Mouse (Mus musculus): Measurements from ENCODE around the gene Vmn2r28.
"Not testable (repeated sequence)": the region's sequence is repeated elsewhere in the genome, so short reads cannot be mapped to it uniquely, and the experiment has no call there.

The Vmn2r28 gene

DNA sequence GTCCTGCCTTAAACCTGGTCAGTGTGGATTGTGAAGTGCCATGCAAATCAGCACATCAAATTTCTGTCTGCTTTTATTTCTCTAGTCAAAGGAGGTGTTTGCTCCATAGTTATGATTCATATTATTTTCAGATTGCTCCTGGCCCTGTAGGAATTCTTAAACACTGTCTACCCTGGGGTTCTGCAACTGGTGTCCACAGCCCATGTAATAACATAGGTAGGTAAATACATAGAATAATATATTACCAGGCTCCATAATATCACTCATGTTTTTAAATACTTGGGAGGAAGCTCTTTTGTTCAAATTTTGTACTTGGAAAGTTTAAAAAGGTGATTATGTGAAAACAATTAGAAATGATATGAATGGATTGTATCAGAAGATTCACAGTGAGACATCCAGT lies at the start of gene Vmn2r28:
Gene Vmn2r28, minus strand, starts transcription at position 101 of the 400 bp plus-strand sequence.
- not testable (repeated sequence) for DNase-seq (ENCODE audit: low spot score)

DNA sequence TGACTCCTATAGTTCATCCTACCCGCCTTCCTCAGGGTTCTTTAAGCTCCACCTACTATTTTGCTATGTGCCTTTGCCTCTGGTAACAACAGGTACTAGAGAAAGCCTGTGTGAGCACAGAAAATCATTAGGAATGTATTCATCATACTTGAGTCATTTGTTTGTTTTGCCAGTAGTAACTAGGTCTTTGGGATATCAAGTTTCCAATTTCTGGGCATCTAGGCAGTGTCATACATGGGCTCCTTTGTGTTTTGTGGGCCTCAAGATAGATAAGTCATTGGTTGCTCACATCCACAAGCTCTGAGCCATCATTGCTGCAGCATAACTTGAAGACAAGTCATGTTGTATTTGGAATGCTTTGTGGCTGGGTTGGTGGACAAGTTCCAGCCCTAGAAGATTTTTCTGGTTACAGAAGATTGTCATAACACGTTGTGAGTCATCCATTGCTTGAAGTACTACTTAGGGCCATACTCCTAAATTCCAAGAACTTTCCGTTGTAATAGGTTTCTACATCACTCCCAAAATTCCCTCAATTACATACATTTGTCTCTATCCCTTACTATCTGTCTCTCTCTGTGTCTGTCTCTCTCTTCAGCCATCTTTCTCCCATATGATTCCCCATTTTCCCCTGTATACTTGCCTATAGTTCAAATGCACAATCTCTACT lies 47.1 kb upstream of the Vmn2r28 start:
- DNase-seq (ENCODE audit: low spot score): not testable (repeated sequence)

DNA sequence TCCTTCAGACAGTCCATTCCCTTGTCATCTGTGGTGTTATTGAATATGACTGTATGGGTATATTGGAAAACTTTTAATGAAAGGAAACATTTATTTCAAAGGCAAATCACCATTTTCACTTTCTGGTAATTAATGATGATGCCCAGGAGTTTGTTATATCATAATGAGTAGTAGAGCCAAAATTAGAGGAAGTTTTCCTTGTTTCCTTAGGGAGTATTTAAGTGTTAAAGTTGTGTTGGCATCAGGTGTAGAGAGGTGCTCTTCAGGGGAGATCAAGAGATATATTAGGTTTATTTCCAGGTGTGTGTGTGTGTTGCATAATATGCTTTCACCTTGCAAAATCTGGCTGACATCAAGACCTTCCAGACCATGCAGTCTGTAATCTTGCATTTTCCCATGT lies 37.1 kb downstream of the Vmn2r28 start, which contains the start of gene Vmn1r59:
Gene Vmn1r59, minus strand, starts transcription at position 101 of the 400 bp plus-strand sequence.
- DNase-seq (ENCODE audit: low spot score): no peak

DNA sequence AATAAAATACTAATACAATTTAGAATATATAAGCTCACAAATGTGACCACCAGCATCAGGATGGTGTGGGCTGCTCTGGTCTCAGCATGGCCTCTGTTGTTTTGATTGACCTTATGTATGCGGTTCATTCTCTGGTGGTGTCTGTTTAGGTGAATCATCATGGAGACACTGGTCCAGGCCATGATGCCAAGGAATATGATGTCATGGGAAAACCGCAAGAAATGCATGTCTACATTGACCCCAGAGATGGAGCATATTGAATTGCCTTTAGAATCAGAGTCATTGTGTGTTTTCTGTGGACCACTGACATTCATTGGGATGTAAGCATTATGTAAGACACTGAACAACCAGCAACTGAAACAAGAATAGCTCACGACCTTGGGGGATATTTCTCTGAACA lies 39.7 kb downstream of the Vmn2r28 start:
- DNase-seq (ENCODE audit: low spot score): not testable (repeated sequence)

DNA sequence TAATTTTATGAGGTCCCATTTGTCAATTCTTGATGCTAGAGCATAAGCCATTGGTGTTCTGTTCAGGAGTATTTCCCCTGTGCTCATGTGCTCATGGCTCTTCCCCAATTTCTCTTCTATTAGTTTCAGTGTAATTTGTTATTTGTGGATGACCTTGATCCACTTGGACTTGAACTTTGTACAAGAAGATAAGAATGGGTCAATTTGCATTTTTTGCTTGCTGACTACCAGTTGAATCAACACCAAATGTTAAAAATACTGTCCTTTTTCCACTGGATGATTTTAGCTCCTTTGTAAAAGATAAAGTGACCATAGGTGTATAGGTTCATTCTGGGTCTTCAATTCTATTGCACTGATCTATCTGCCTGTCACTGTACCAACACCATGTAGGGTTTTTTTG lies 45.1 kb downstream of the Vmn2r28 start:
- no peak for DNase-seq (ENCODE audit: low spot score)

Data from adipocyte (in vitro differentiated cells).